Mouse (Mus musculus) liver (tissue): ENCODE results near the gene Gimap7.

Experiments
- DNase-seq: peaks from one replicate; pipeline ENCODE4 v3.0.0-alpha.2; 2020; ENCODE audit warnings: mixed read lengths

Gimap7 gene

DNA sequence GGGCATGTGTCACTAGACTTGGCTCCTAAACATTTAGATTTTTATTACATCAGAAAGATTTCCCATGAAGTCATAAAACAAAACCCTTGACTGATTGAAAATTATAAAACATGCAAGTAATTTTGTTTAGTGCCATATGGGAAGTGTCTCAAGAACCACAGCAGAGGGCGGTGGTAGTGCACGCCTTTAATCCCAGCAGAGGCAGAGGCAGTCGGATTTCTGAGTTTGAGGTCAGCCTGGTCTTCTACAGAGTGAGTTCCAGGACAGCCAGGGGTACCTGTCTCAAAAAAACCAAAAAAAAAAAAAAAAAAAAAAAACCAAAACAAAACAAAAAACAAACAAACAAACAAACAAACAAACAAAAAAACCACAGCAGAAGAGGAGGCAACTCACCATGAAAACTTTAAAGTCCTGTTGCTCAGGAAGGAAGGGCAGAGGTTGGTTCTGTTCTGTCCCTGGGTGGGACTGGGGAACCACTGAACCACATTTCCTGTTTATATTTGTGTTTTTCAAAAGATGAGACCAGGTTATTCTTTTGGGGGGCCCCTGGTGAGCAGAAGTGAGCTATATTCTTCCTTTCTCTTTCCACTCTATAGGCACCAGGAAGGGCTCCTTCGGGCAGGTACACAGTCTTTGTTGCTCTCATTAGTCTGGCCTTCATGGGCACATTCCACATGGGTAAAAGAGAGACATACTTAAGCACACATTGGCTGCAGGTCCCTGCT is 21.4 kb upstream of the Gimap7 start:
- DNase-seq: no peak

DNA sequence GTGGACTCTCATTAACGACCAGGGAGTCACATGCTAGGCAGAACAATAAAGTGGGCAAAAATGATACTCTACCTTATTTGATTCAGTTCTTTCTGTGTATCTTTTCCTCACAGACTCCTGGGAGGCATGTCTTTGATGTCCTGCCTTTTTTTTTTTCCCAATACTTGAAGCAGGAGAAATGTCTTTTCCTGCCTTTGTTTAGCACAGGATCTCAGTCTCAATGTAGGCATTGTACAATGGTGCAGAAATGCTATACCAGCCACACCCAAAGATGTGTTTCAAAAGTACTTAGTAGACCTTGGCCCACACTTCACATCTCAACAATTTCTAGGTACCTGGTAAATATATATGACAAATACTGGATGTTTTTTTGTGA is 20.9 kb upstream of the Gimap7 start:
- no peak for DNase-seq

DNA sequence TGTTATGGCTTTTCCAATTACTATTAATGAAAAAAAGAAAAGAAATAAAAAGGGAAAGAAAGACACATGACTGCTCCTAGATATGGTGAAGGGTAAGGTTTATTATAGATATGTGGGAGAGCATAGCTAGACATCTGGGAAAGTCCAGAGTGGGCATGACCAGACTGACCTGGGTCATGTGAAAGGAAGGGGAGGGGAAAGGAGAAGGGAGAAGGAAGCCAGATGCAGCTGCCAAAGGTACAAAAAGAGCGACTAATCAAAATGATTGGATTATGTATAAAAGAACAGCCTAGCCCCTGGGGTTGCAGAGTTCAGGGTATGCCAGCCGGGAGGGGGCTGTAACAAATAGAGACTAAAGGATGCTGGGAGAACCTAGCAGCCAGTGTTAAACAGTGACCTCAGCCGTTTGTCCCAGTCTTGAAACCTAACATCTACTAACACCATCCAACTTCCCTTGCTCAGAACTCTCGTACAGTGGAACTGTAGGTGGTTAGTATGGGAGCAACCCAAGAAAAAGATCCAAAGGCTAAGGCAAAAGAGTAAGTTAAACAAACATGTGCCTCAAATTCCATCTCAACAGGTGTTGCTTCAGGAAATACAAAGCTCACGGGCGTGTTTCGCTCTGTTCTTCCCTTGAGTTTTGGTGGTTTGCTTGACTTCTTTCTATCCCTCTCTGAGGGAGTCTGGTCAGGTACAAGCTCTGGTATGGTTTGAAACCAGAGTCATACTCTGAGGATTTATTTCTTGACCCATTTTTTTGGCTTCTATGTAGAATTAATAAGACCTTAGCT is 20.2 kb upstream of the Gimap7 start:
- DNase-seq: no peak

DNA sequence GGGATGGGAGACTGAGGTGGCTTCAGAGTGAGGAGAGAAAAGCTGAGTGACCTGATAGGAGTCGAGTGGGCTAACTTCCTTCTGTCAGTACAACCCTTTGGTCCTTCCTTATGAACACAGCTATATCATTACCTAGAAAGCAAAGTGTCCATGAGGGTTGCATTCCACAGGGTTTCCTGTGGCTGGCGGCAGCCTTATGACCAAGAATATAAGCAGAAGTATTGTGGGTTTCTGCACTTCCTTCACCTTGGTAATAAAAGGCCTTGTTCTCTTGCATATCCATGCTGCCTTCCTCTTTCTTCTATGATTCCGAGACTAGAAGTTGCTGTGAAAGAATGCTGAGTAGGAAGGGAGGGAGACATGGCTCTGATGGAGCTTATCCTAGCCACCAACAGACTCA is 19.5 kb upstream of the Gimap7 start:
- DNase-seq: no peak

DNA sequence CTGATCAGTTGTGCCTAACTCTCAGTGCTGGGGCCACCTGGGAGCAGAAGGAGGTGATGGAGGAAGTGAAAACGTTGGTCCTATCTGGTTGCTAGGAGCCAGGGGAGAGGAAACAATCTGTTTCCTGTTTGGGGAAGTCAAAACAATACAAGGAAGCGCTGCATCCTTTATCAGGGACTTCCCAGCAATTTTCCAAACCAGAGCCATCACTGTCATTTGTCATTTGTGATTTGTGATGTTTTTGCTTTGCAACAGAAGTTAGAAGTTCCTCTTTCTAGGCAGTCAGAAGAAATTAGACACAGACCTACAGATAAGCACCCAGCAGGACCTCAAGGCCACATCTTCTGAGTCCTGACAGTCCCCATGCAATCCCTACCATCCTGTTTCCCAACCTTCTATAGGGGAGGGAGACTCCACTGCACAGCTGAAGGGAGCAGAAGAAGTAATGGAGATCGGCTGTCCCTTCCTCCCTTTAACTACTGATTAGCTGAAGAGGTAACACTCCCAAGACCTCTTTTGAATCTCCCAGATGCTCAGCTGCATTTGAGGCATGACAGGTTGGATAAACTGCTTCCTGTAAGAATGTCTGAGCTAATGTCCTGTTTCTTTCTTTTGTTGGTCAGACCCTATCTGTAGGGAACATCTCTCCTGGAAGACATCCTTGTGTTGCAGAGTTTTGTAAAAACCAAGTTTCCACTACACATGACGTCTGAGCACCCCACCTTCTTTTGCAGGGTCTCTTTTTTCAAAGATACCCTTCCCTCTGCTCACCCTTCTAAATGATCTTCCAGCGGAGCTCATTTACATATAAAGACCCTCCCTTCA is 18.0 kb upstream of the Gimap7 start:
- no peak for DNase-seq

DNA sequence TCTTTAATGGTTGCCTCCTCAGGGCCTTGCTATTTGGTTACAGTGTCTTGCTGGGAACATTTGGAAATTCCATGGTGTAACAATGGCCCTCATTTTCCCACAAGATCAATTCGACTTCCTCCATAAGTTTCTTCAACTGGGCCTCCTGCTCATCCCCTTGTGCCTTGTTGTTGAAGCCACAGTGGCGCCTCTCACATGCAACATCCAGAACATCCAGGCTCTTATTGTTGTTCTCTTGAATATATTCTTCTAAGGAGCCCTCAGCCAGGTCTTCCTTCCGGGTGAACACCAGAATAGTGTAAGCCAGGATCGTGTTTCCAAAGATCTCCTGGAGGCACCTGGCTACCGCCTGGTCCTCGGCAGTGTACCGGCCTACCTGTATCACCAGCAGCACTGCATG is 16.3 kb upstream of the Gimap7 start:
- DNase-seq: no peak

DNA sequence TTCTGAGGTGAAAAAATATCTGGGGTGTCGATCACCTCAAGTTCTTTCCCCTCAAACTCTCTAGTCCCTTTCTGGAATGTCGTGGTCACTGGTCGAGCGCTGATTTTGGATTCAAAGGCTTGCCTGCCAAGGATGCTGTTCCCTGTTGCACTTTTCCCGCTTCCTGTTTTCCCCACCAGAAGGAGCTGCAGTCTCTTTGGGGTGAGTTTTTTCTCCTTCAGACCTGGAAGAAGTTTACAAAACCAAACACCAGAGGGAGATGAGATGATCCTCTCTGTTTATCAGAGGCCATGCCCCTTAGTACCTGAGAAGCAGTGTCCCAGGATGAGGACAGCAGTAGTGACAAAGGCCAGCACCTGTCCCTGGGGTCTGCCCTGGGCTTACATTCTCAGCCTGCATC is 15.8 kb upstream of the Gimap7 start:
- DNase-seq: no peak

DNA sequence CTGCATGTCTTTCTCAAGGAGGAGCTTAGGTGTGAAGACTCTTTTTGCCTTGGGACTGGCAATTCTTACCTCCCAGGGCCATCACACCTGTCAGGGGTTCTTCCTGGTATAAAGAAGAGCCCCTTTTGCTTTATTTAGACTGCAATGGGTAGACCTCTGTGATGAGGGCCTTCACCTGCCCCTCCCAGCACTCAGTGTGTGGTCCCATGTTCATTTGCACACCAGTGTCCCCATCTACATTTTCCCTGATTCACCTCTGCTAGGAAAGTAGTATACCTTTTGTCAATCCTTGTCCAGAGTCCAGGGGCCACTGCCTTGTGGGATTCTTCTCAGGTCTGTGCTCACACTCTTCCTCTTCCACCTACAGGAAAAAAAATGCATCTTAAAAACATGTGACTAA is 14.3 kb upstream of the Gimap7 start:
- no peak for DNase-seq

DNA sequence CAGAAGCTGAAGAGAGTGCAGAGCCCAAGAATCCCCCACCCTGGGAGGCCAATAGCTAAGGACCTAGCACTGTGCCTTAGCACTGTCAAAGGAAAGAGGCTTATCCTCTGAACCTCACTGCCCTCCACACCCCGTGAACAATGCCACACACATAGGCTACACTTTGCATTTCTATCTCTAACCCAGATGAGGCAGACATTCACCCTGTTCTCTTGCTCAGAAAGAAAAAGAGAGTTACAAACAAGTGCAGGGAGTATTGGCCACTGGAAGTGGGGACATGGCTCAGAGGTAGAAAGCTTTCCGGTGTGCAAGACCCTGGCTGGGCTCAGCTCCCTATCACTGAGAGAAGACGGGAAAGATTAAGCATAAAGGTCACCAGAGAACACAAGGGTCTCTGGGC is 12.3 kb upstream of the Gimap7 start:
- no peak for DNase-seq

DNA sequence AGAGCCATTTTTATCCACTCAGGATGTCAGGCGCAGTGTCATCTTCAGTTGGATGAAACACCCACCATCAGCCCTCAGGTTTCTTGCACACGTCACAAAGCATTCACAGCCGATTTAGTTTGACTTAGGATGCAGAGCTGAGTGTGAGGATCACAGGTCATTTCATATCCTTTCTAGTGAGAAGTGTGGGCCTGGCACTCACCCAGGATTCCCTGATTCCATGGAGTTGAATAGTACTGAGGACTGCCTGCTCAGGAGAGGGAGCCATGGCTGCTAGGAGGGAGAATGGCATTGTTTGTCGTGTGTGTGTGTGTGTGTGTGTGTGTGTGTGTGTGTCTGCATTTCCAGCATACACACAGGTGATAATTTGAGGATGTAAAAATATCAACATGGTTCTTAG is 1.9 kb downstream of the Gimap7 start:
- no peak for DNase-seq

DNA sequence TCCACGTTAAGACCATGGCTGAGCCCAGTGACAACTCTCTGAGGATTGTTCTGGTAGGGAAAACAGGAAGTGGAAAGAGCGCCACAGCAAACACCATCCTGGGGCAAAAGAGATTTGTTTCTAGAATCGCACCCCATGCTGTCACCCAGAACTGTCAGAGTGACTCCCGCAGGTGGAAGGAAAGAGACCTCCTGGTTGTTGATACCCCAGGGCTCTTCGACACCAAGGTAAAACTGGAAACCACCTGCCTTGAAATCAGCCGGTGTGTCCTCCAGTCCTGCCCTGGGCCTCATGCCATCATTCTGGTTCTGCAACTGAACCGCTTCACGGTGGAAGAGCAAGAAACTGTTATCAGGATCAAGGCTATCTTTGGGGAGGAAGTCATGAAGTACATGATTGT is 5.0 kb downstream of the Gimap7 start:
- no peak for DNase-seq

DNA sequence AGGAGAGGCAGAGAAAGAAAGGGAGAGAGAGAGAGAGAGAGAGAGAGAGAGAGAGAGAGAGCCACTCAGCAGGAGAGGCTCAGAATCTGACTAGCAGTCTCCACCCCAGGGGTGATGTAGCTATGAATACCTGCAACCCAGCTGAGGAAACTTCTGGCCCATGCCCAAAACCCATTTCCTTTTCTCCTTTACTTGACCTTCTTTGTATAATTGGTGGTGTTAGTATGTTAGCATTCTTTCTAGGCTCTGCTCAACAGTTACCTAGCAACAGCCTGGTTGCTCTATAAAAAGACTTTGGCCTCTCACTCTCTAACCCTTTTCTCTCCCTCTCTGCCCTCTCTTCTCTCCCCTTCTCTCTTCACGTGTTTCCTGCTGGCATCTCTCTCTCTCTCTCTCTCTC is 7.1 kb downstream of the Gimap7 start:
- DNase-seq: no peak

DNA sequence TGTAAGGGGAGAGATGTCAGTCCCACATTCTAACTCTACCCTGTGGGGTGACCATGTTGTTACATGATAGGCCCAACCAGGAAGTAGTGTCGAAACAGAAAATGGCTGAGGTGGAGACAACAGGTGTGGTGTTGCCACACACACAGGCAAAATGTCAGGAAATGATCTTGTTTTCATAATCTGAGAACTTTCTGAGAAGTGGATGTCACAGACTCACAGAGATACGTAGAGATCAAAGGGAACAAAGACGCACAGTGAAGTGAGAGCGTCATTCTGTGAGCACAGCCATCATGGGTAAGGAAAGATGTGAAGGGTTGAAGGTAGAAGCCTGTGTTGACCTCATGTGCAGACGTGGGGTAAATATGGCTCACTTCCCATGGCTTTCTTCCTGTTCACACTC is 9.3 kb downstream of the Gimap7 start:
- no peak for DNase-seq

DNA sequence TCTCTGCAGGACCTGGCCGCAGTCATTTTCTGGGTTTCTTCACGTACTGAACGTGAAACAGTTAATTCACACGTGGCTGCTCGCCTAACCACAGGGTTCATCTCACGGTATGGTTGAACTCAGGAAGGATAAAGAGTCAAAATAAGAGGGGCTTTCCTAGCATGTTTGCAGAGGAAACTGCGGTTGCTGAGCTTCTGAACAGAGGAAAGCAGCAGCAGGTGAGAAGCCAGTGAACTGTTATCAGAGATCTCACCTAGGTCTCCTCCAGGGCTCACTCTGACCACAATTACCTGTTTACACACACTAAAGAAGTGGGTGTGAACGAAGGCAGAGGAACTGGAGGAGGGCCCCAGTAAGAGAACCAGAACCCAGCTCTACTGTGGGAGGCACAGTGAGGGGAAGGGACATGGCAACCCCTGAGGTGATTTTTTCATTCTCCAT is 14.5 kb downstream of the Gimap7 start:
- no peak for DNase-seq

DNA sequence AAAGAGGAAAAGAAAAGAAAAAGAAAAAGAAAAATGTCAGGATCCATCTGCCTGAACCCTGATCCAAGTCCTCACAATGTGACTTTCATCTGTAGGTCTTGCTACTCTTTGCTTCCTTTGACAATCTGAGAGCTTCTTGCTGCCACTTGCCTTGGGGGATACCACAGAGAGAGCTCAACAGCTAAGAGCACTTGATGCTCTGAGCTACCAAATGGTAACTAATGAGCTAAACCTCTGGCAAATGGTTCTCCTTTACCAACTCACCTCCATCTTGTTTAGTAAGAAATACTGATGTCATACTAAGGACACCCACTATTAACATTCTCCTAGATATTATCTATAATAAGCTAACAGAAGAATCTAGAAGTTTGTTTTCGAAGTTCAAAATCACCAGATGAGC is 15.2 kb downstream of the Gimap7 start:
- no peak for DNase-seq

DNA sequence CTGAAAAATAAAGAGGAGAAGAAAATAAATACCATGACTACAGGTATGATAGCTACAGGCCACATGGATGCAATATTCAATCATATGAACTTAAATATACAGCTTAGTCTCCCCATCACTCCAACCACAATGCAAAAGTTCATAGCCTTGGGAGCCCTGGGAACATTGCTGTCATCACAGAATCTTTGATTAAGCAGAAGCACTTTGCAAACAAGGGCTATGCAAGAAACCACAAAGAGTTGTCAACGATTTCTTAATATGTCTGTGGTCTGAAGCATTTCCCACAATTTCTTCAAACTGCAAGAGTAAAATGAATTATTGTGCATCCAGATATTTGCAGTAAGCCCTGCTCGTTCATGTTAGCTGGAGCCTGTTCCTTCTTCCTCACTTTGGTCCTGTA is 18.6 kb downstream of the Gimap7 start:
- no peak for DNase-seq

DNA sequence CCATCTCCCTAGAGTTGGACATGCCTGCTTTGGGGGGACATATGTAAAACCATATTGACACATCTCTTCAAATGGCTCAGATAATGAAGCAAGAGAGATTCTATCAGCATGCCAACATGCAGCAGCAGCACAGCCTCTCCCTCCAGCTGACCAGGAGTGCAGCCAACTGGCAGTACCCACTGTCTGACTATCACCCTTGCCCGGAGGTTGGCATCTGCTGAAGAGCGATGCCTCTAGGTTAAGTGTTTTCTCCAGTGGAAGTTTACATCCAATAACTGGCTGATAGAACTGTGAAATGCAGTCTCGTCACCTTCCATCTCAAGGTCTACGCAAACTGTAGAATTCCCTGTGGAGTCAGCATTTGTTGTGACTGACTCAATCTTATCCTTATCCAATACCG is 19.3 kb downstream of the Gimap7 start:
- DNase-seq: no peak

DNA sequence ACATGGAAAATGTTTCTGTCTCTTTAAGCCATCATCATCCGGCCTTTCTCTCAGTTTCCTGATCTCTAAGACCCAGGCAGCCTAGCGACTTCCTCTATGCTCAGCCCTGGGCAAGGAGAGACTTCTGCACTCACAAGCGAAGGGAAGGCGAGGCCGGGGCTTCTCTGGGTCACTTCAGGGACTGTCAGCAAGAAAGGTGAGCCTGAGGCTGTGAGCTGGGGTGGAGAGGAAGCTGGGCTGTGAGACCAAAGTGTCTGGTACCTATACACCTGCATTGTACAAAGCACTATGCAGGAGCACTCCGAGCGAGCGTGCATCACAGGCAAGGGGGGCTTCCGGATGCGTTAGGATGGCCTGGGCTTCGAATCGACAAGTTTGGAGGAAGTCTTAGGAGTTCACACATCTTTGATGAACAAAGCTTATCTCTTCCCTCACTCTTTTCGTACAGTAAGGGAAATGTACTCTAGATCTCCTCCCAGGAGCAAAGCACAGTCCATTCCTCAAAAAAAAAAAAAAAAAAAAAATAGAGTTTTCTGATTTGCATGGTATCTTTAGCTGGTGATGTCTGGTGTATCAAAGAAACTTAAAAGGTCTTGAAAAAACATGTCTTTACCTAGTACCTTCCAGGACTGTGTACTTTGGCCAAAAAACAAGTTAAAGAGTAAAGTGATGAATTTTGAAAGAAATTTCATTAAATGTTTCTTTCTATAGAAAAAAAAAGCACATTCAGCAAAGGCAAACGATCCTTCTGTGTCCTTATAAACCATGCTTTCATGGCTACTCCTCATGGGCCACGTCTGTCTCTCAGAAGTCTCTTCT is 20.7 kb downstream of the Gimap7 start, which contains the start of gene Gimap1:
TSS of gene Gimap1 (plus strand) at position 94 of the 819 bp plus-strand sequence.
- DNase-seq: no peak

DNA sequence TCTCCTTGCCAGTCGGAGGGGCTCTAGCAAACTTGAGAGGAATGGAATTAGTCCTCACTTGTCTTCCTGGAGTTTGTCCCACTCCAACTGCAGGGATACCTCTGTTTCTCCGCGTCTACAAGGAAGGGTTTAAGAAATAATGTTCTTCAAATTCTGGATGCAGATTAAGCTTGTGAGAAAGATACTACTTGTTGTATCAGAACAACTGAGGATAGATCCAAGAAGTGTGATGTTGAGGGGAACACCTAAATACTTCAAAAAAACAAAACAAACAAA is 21.3 kb downstream of the Gimap7 start:
- DNase-seq: no peak

DNA sequence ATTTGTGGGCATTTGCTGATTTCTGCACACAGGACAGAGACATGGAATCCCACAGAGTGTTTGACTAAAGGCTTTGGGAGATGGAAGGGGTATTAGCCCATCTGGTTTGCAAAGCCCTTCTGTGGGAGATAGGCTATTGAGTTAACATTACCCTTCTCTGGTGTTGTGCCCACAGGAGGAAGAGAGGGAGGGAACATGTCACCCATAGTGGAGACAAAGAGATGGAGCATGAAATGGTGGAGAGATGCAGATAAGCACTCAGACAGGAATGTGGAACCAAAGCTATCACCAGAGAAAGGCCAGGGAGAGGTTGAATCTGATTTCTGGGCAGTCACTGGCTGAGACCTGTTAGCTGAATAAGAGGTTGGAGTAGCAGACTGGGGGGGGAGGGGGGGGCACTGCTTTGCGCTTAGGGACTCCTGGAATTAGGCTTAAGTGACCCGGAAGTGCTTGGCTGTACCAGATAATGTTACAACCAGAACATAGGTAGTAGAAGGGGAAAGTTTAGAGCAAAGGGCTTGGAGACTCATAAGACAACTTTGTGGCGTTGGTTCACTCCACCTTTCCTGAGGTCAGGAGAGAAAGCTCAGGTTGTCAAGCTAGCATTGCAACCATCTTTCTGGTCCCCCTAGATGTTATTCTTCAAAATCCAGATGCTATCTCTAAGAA is 22.2 kb downstream of the Gimap7 start:
- no peak for DNase-seq

DNA sequence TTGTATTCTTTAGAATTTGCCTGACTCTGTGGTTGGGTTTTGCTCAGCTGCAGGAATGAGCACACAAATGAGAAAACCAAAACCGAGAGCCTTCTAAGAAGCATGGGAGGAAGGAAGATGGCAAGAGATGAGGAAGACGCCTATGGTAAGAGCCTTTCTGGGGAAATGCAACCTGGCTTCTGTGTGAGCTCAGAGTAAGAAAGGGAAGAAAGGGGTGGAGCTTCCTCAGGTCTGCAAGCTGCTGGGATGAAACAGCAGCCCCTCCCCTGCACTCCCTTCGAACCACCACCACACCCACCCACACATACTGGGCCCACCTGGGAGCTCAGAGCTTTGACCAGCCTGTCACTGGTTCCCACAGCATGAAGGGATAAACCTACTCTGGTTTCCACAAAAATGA is 22.9 kb downstream of the Gimap7 start:
- DNase-seq: no peak

DNA sequence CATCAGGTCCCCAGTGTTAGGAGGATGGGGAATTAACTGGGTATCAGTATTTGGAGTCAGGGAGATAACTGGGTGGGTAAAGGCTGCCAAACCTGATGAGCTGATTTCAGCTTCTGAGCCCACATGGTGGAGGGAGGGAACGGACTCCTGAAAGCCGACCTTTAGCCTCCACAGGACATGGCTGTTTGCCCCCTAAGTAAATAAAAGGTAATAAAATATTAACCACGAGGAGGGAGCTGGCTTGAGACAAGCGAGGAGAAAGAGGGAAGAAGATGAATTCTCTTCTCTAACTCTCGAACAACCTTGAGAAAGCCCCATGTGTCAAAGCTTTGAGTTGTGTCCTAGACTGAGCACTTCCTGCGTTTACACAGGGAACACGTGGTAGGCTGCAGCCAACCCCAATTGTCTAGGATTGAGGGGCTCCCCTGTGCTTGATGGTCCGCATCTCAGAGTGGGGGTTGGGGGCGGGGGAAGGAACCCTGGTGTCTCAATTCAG is 23.3 kb downstream of the Gimap7 start:
- DNase-seq: no peak
